Mouse (Mus musculus) bone marrow macrophage, adult 2 months (primary cell): ENCODE data around the gene Colgalt2. TPM values are rescaled to one million over a fixed set of nuclear protein-coding genes. Genes with fewer than 3 reads are reported as not detected.

Experiments used
- H3K27ac ChIP-seq: 2 replicates; pipeline ENCODE4 v1.5.1; 2012; ENCODE audit warnings: low read depth, low read length; ENCODE audit not compliant: insufficient read depth
- H3K4me1 ChIP-seq: 2 replicates; pipeline ENCODE4 v1.6.1; 2012; ENCODE audit warnings: low read length; ENCODE audit not compliant: control insufficient read depth, insufficient read depth
- H3K4me3 ChIP-seq: 2 replicates; pipeline ENCODE4 v1.5.1; 2012; ENCODE audit warnings: mild to moderate bottlenecking, low read length, moderate library complexity; ENCODE audit not compliant: insufficient read depth
- CTCF ChIP-seq: IDR thresholded peaks from 2 replicates; pipeline ENCODE4 v1.5.1; 2012; ENCODE audit warnings: low read depth, mild to moderate bottlenecking, low read length, moderate library complexity
- POLR2A ChIP-seq: IDR thresholded peaks from 2 replicates; pipeline ENCODE4 v1.6.1; 2012; ENCODE audit warnings: mild to moderate bottlenecking, low read depth, low read length, borderline replicate concordance
- polyA plus RNA-seq: library from polyadenylated mRNA; stranded (reverse); fragments of >200 nt; gene quantifications from 2 replicates; pipeline ENCODE4 v1.2.4, GENCODE M21; 2012; ENCODE audit not compliant: missing spikeins, insufficient read depth, insufficient read length

Gene Colgalt2
- polyA plus RNA-seq, 1 experiment: not detected

DNA sequence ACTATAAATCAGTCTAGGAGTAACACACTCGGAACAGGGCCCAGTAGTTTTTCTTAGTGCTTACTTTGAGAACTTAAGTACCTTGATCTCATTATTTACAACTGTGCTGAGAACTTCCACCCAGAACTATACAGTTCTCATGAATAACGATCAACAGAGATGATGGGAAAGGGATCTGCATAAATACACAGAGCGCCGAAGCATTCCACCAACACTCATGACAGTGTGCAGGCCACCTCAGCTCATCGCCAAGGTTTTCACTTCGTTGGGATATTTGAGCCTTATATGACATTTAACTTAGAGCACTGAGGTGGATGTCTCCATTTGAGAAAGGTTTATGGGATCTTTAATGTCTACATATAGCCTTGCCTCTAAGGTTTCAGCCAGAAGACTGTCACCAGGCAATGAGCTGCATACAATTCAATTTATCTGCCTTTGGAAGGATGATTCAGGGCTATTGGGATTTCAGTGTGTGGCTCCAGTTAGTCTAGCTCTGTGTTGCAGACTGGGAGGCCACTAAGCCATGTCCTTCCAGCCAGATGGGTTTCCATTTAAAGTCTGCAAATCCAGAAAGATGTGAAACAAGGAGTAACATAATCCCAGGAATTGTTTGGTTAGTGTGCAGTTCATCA, 143.2 kb downstream of the Colgalt2 start:
- H3K4me1 ChIP-seq: peaks cover 40% of the 10 kb centered on the region
- no peak overlapping the region for H3K4me3 ChIP-seq
- H3K27ac ChIP-seq: no peak overlapping the region
- TF ChIP-seq POLR2A (no peak), CTCF (no peak)

DNA sequence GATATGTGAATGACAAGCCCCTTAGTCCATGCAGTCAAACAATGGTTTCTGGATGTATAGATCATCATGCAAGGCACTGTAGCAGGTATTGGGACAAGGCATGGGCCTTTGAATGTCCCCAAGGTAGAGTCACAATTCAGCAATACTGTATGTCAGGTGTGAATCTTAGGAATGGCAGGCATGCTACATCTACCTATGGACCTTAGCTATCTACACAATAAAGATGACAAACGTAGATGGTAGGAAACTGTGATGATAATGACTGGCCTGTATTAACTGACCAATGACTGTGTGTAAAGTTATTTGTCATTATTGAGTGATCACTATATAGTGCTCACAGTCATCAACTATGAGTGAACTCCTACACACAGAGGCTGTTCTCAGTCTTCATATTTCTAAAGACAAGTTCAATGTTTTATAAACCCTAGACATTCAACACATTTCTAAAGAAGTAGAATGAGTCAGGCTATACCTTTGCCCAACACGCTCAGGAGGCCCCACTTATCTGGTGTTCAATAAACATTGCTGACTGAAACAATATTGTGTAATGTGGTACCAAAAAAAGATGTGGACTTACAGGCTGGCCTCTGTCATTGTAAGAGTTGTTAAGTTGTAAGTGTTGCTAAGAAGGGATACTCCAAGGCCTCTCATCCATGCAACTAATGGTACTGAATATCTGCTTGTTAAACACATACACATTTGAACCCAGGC, 144.0 kb downstream of the Colgalt2 start:
- Histone ChIP-seq H3K4me1 (peaks cover 34% of the 10 kb centered on the region), H3K27ac (no peak overlapping the region), H3K4me3 (no peak overlapping the region)
- TF ChIP-seq CTCF (no peak), POLR2A (no peak)

GRCm38 (mm10) chr1:152549061-152549738, 149.6 kb downstream of the Colgalt2 start:
- Histone ChIP-seq H3K27ac (no peak overlapping the region), H3K4me3 (no peak overlapping the region), H3K4me1 (peaks cover 17% of the 10 kb centered on the region)
- TF ChIP-seq POLR2A: no peak
- TF ChIP-seq CTCF: no peak

- Histone ChIP-seq H3K4me3 (no peak overlapping the region), H3K27ac (no peak overlapping the region), H3K4me1 (peaks cover 29% of the 10 kb centered on the region)
- TF ChIP-seq POLR2A (no peak), CTCF (no peak)
Measured at GRCm38 (mm10) chr1:152550544-152550943, 150.9 kb downstream of the Colgalt2 start.

DNA sequence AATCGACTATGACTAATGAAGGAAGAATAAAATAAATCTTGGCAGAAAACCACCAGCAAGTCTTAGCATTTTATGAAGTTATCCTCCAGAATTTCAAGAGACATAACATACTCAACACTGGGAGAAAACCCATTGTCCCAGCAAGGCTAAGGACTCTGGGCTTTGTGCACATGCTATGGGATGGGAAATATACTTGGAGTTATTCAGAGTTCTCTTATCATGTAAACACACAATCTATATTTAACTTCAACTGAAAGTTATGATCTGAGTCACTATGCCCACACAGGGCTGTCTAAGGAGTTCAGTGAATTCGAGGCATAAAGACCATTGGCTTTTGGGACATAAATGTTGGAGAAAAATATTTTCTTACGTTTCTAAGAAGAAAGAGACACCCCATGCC, 151.3 kb downstream of the Colgalt2 start:
- Histone ChIP-seq H3K4me3 (no peak overlapping the region), H3K27ac (no peak overlapping the region), H3K4me1 (peaks cover 33% of the 10 kb centered on the region)
- TF ChIP-seq POLR2A (no peak), CTCF (no peak)

DNA sequence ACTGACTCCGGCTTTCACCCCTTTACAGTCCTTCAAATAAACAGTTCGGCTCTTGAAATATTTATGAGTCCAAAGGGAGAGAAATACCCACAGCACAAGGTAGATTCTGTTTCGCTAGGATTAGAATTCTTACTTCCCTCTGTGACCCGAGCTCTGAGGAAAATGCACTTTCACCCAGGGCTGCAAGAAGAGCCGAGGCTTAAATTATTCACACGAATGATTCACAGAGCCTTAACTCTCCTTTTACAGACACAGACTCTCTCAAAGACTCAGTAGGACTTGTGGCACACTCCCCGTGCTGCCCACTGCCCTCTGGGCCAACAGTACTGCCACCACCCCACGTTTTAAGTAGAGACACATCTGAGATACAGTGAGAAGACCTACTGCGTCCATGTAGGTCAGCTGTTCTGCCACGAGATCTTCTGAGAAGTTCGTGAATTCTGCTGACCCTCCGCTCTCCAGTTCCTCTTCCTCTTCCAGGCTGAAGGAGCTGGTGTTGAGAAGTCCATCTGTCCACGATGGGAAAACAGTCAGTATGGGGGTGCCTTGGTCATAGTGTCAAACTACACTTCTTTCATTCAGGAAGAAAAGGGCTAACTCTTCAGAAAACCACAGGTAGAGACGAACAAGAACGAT, 154.4 kb downstream of the Colgalt2 start:
- H3K4me3 ChIP-seq: no peak overlapping the region; the same call in 1 of the 2 replicates
- TF ChIP-seq CTCF (no peak), POLR2A (0 out of 2 replicates have a peak, but pooled peaks have one; percentile 33)
- H3K4me1 ChIP-seq: peaks cover 43% of the 10 kb centered on the region
- H3K27ac ChIP-seq: peak overlapping the region; percentile 99

- peak overlapping the region; percentile 25; the same call in 1 of the 2 replicates for H3K27ac ChIP-seq
- H3K4me1 ChIP-seq: peaks cover 46% of the 10 kb centered on the region
- TF ChIP-seq POLR2A (no peak), CTCF (no peak)
- no peak overlapping the region for H3K4me3 ChIP-seq
Measured at GRCm38 (mm10) chr1:152555944-152556573, 156.4 kb downstream of the Colgalt2 start.

DNA sequence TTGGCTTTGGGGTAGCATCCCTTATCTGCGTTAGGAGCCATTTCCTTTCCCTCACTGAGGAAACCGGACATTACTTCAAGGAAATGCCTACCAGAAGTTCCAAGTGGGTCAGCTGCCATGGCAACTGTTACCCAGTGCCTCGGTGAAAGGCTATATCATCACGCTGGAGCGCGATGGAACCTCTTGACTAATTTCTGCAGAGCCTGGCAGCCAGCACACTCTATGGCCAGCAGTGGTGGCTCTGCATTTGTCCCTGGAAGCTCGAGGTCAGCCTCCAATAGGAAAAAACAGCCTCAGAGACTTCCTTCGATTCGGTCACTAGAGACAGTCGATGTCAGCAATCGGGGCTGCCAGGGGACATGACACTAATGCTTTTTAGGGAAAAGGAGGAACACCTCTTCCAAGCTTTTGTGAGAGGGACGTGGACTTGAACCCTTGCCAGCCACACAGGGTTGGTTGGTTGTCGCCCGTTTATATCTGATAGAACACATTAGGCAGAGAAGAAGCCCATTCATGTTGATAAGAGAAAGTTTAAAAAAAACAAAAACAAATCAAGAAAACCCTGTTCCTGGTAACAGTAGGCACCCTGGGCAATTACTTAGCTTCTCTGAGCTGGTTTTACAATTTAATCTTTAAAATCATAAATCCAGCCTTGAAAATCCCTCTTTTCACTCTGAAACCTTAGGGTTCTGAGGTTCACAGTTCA, 157.1 kb downstream of the Colgalt2 start:
- Histone ChIP-seq H3K4me1 (peaks cover 44% of the 10 kb centered on the region), H3K4me3 (no peak overlapping the region), H3K27ac (peak overlapping the region; percentile 25; the same call in 1 of the 2 replicates)
- TF ChIP-seq POLR2A (no peak), CTCF (no peak)

Other genes with a start within 250 kb of the Colgalt2 start
- 20.2 and 20.3 TPM in 2 replicates for gene Tsen15, start 13.1 kb upstream of the Colgalt2 start, polyA plus RNA-seq